Mouse (Mus musculus): ENCODE data around the gene Mybpc1. TPM values are rescaled to one million over a fixed set of nuclear protein-coding genes. Genes with fewer than 3 reads are reported as not detected.

Mybpc1 gene
- polyA plus RNA-seq, 1 experiment = not detected

GRCm38 (mm10) chr10:88578651-88579050 lies 26.3 kb downstream of the Mybpc1 start:
- no peak for TF ChIP-seq POLR2A (IDR thresholded peaks at IDR 0.05; ENCODE audit: insufficient read depth, low read depth, low read length)
- no peak for TF ChIP-seq CTCF (IDR thresholded peaks at IDR 0.05; ENCODE audit: insufficient read depth, low read depth, low read length)
- no peak overlapping the region for H3K4me3 ChIP-seq (ENCODE audit: insufficient read depth, low read depth, low read length)
- 39% methylated on average over 4 of the region's 4 CpGs for WGBS
- H3K27ac ChIP-seq (ENCODE audit: insufficient read depth, low read depth, low read length) = no peak overlapping the region
- H3K4me1 ChIP-seq (ENCODE audit: control insufficient read depth, insufficient read depth, low read length) = no peaks in the 10 kb centered on the region

GRCm38 (mm10) chr10:88574115-88574635 lies 30.8 kb downstream of the Mybpc1 start:
- TF ChIP-seq CTCF (IDR thresholded peaks at IDR 0.05; ENCODE audit: insufficient read depth, low read depth, low read length) (no peak), POLR2A (IDR thresholded peaks at IDR 0.05; ENCODE audit: insufficient read depth, low read depth, low read length) (no peak)
- Histone ChIP-seq H3K27ac (ENCODE audit: insufficient read depth, low read depth, low read length) (no peak overlapping the region), H3K4me1 (ENCODE audit: control insufficient read depth, insufficient read depth, low read length) (no peaks in the 10 kb centered on the region), H3K4me3 (ENCODE audit: insufficient read depth, low read depth, low read length) (no peak overlapping the region)
- WGBS = 94% methylated on average over 8 of the region's 8 CpGs

- H3K4me3 ChIP-seq (ENCODE audit: insufficient read depth, low read depth, low read length) = no peak overlapping the region
- no peaks in the 10 kb centered on the region for H3K4me1 ChIP-seq (ENCODE audit: control insufficient read depth, insufficient read depth, low read length)
- TF ChIP-seq CTCF (IDR thresholded peaks at IDR 0.05; ENCODE audit: insufficient read depth, low read depth, low read length) (no peak), POLR2A (IDR thresholded peaks at IDR 0.05; ENCODE audit: insufficient read depth, low read depth, low read length) (no peak)
- 45% methylated on average over 5 of the region's 5 CpGs for WGBS
- H3K27ac ChIP-seq (ENCODE audit: insufficient read depth, low read depth, low read length) = no peak overlapping the region
Observed at GRCm38 (mm10) chr10:88572123-88572522, 32.8 kb downstream of the Mybpc1 start.

- 94% methylated on average over 6 of the region's 6 CpGs for WGBS
- no peak for TF ChIP-seq POLR2A (IDR thresholded peaks at IDR 0.05; ENCODE audit: insufficient read depth, low read depth, low read length)
- TF ChIP-seq CTCF (IDR thresholded peaks at IDR 0.05; ENCODE audit: insufficient read depth, low read depth, low read length) = no peak
- Histone ChIP-seq H3K4me3 (ENCODE audit: insufficient read depth, low read depth, low read length) (no peak overlapping the region), H3K4me1 (ENCODE audit: control insufficient read depth, insufficient read depth, low read length) (no peaks in the 10 kb centered on the region), H3K27ac (ENCODE audit: insufficient read depth, low read depth, low read length) (no peak overlapping the region)
Observed at GRCm38 (mm10) chr10:88557046-88557445, 47.9 kb downstream of the Mybpc1 start.

- Histone ChIP-seq H3K27ac (ENCODE audit: insufficient read depth, low read depth, low read length) (no peak overlapping the region), H3K4me1 (ENCODE audit: control insufficient read depth, insufficient read depth, low read length) (no peaks in the 10 kb centered on the region), H3K4me3 (ENCODE audit: insufficient read depth, low read depth, low read length) (no peak overlapping the region)
- 95% methylated on average over 2 of the region's 2 CpGs for WGBS
- TF ChIP-seq POLR2A (IDR thresholded peaks at IDR 0.05; ENCODE audit: insufficient read depth, low read depth, low read length) (no peak), CTCF (IDR thresholded peaks at IDR 0.05; ENCODE audit: insufficient read depth, low read depth, low read length) (no peak)
Observed at GRCm38 (mm10) chr10:88552738-88553137, 52.2 kb downstream of the Mybpc1 start.

GRCm38 (mm10) chr10:88550225-88550624 lies 54.7 kb downstream of the Mybpc1 start:
- Histone ChIP-seq H3K4me1 (ENCODE audit: control insufficient read depth, insufficient read depth, low read length) (no peaks in the 10 kb centered on the region), H3K27ac (ENCODE audit: insufficient read depth, low read depth, low read length) (no peak overlapping the region), H3K4me3 (ENCODE audit: insufficient read depth, low read depth, low read length) (no peak overlapping the region)
- no peak for TF ChIP-seq POLR2A (IDR thresholded peaks at IDR 0.05; ENCODE audit: insufficient read depth, low read depth, low read length)
- 88% methylated on average over 3 of the region's 3 CpGs for WGBS

- no peak for TF ChIP-seq CTCF (IDR thresholded peaks at IDR 0.05; ENCODE audit: insufficient read depth, low read depth, low read length)
- TF ChIP-seq POLR2A (IDR thresholded peaks at IDR 0.05; ENCODE audit: insufficient read depth, low read depth, low read length) = no peak
Observed at GRCm38 (mm10) chr10:88547635-88548034, 57.3 kb downstream of the Mybpc1 start.

GRCm38 (mm10) chr10:88530631-88531030 lies 74.3 kb downstream of the Mybpc1 start:
- TF ChIP-seq POLR2A (IDR thresholded peaks at IDR 0.05; ENCODE audit: insufficient read depth, low read depth, low read length) = no peak
- TF ChIP-seq CTCF (IDR thresholded peaks at IDR 0.05; ENCODE audit: insufficient read depth, low read depth, low read length) = no peak
- H3K4me3 ChIP-seq (ENCODE audit: insufficient read depth, low read depth, low read length) = no peak overlapping the region
- H3K27ac ChIP-seq (ENCODE audit: insufficient read depth, low read depth, low read length) = no peak overlapping the region
- 72% methylated on average over 5 of the region's 5 CpGs for WGBS
- no peaks in the 10 kb centered on the region for H3K4me1 ChIP-seq (ENCODE audit: control insufficient read depth, insufficient read depth, low read length)

More at GRCm38 (mm10) chr10:88547635-88548034, 57.3 kb downstream of the Mybpc1 start:
- 66% methylated on average over 2 of the region's 2 CpGs for WGBS
- Histone ChIP-seq H3K4me3 (ENCODE audit: insufficient read depth, low read depth, low read length) (no peak overlapping the region), H3K27ac (ENCODE audit: insufficient read depth, low read depth, low read length) (no peak overlapping the region), H3K4me1 (ENCODE audit: control insufficient read depth, insufficient read depth, low read length) (no peaks in the 10 kb centered on the region)

- Histone ChIP-seq H3K4me1 (ENCODE audit: control insufficient read depth, insufficient read depth, low read length) (no peaks in the 10 kb centered on the region), H3K4me3 (ENCODE audit: insufficient read depth, low read depth, low read length) (no peak overlapping the region), H3K27ac (ENCODE audit: insufficient read depth, low read depth, low read length) (no peak overlapping the region)
- 91% methylated on average over 2 of the region's 2 CpGs for WGBS
- TF ChIP-seq POLR2A (IDR thresholded peaks at IDR 0.05; ENCODE audit: insufficient read depth, low read depth, low read length) (no peak), CTCF (IDR thresholded peaks at IDR 0.05; ENCODE audit: insufficient read depth, low read depth, low read length) (no peak)
Observed at GRCm38 (mm10) chr10:88524016-88524415, 80.9 kb downstream of the Mybpc1 start.

- no peaks in the 10 kb centered on the region for H3K4me1 ChIP-seq (ENCODE audit: control insufficient read depth, insufficient read depth, low read length)
- no peak overlapping the region for H3K4me3 ChIP-seq (ENCODE audit: insufficient read depth, low read depth, low read length)
- H3K27ac ChIP-seq (ENCODE audit: insufficient read depth, low read depth, low read length) = no peak overlapping the region
- WGBS = 67% methylated on average over 1 of the region's 1 CpGs
- no peak for TF ChIP-seq CTCF (IDR thresholded peaks at IDR 0.05; ENCODE audit: insufficient read depth, low read depth, low read length)
- no peak for TF ChIP-seq POLR2A (IDR thresholded peaks at IDR 0.05; ENCODE audit: insufficient read depth, low read depth, low read length)
Observed at GRCm38 (mm10) chr10:88523212-88523611, 81.7 kb downstream of the Mybpc1 start.

Data from olfactory bulb, adult 2 months (tissue).